Mouse (Mus musculus): ENCODE measurements around the gene Gm20481. TPM values are rescaled to one million over a fixed set of nuclear protein-coding genes. Genes with fewer than 3 reads are reported as not detected.
"Not testable (repeated sequence)": the region's sequence is repeated elsewhere in the genome, so short reads cannot be mapped to it uniquely, and the experiment has no call there.

Gene Gm20481
- polyA plus RNA-seq, 1 experiment from 2014 or later = not detected

- Histone ChIP-seq H3K27ac (ENCODE audit: low read depth, low read length) (no peak overlapping the region), H3K27me3 (ENCODE audit: control insufficient read depth, insufficient read depth, low read length) (no peaks in the 10 kb centered on the region), H3K4me2 (no peak overlapping the region), H3K36me3 (ENCODE audit: control insufficient read depth, insufficient read depth, low read length) (no peaks in the 10 kb centered on the region), H3K4me3 (ENCODE audit: low read depth, low read length) (no peak overlapping the region), H3K4me1 (ENCODE audit: control insufficient read depth, insufficient read depth, low read length) (peaks cover 4% of the 10 kb centered on the region), H3K9ac (ENCODE audit: low read length) (no peak overlapping the region), H3K9me3 (ENCODE audit: control insufficient read depth, low read length) (no peaks in the 10 kb centered on the region)
- ATAC-seq (ENCODE audit: low FRiP score) (no peak), DNase-seq (ENCODE audit: low spot score, missing footprints) (peak; percentile 72)
- WGBS = 56% methylated on average over 8 of the region's 8 CpGs
Observed at GRCm38 (mm10) chr17:34934830-34935229, 34.9 kb upstream of the Gm20481 start.

- Histone ChIP-seq H3K27ac (ENCODE audit: low read depth, low read length) (no peak overlapping the region), H3K4me1 (ENCODE audit: control insufficient read depth, insufficient read depth, low read length) (peaks cover 4% of the 10 kb centered on the region), H3K27me3 (ENCODE audit: control insufficient read depth, insufficient read depth, low read length) (no peaks in the 10 kb centered on the region), H3K9me3 (ENCODE audit: control insufficient read depth, low read length) (no peaks in the 10 kb centered on the region), H3K9ac (ENCODE audit: low read length) (no peak overlapping the region), H3K36me3 (ENCODE audit: control insufficient read depth, insufficient read depth, low read length) (no peaks in the 10 kb centered on the region), H3K4me2 (no peak overlapping the region), H3K4me3 (ENCODE audit: low read depth, low read length) (no peak overlapping the region)
- WGBS = 84% methylated on average over 6 of the region's 6 CpGs
- ATAC-seq (ENCODE audit: low FRiP score) (no peak), DNase-seq (ENCODE audit: low spot score, missing footprints) (no peak)
Observed at GRCm38 (mm10) chr17:34937960-34938505, 31.7 kb upstream of the Gm20481 start.

- H3K4me3 ChIP-seq (ENCODE audit: low read depth, low read length) = peak overlapping the region; percentile 23
- 7% methylated on average over 15 of the region's 15 CpGs for WGBS
- H3K27ac ChIP-seq (ENCODE audit: low read depth, low read length) = no peak overlapping the region
- H3K27me3 ChIP-seq (ENCODE audit: control insufficient read depth, insufficient read depth, low read length) = no peaks in the 10 kb centered on the region
- ATAC-seq (ENCODE audit: low FRiP score) = peak; percentile 46; the same call in 1 of the 2 replicates
- H3K4me1 ChIP-seq (ENCODE audit: control insufficient read depth, insufficient read depth, low read length) = peaks cover 4% of the 10 kb centered on the region
- H3K36me3 ChIP-seq (ENCODE audit: control insufficient read depth, insufficient read depth, low read length) = no peaks in the 10 kb centered on the region
- peak overlapping the region; percentile 46 for H3K4me2 ChIP-seq
- no peaks in the 10 kb centered on the region for H3K9me3 ChIP-seq (ENCODE audit: control insufficient read depth, low read length)
- H3K9ac ChIP-seq (ENCODE audit: low read length) = peak overlapping the region; percentile 58
- peak; percentile 94 for DNase-seq (ENCODE audit: low spot score, missing footprints)
Observed at GRCm38 (mm10) chr17:34941344-34942041, 28.2 kb upstream of the Gm20481 start.

- H3K9me3 ChIP-seq (ENCODE audit: control insufficient read depth, low read length) = no peaks in the 10 kb centered on the region
- no peaks in the 10 kb centered on the region for H3K27me3 ChIP-seq (ENCODE audit: control insufficient read depth, insufficient read depth, low read length)
- DNase-seq (ENCODE audit: low spot score, missing footprints) (peak; percentile 35), ATAC-seq (ENCODE audit: low FRiP score) (no peak)
- H3K4me1 ChIP-seq (ENCODE audit: control insufficient read depth, insufficient read depth, low read length) = peaks cover 4% of the 10 kb centered on the region
- WGBS = 87% methylated on average over 4 of the region's 4 CpGs
- H3K27ac ChIP-seq (ENCODE audit: low read depth, low read length) = no peak overlapping the region
- H3K4me3 ChIP-seq (ENCODE audit: low read depth, low read length) = no peak overlapping the region
- H3K9ac ChIP-seq (ENCODE audit: low read length) = no peak overlapping the region
- H3K4me2 ChIP-seq = no peak overlapping the region
- H3K36me3 ChIP-seq (ENCODE audit: control insufficient read depth, insufficient read depth, low read length) = no peaks in the 10 kb centered on the region
Observed at GRCm38 (mm10) chr17:34943128-34943815, 26.4 kb upstream of the Gm20481 start.

- Histone ChIP-seq H3K4me1 (ENCODE audit: control insufficient read depth, insufficient read depth, low read length) (peaks cover 4% of the 10 kb centered on the region), H3K4me3 (ENCODE audit: low read depth, low read length) (no peak overlapping the region)
- no peak for ATAC-seq (ENCODE audit: low FRiP score)
Observed at GRCm38 (mm10) chr17:34944362-34944761, 25.4 kb upstream of the Gm20481 start.

GRCm38 (mm10) chr17:34946486-34947140 lies 23.1 kb upstream of the Gm20481 start:
- Histone ChIP-seq H3K27me3 (ENCODE audit: control insufficient read depth, insufficient read depth, low read length) (no peaks in the 10 kb centered on the region), H3K4me3 (ENCODE audit: low read depth, low read length) (no peak overlapping the region), H3K9ac (ENCODE audit: low read length) (no peak overlapping the region), H3K27ac (ENCODE audit: low read depth, low read length) (no peak overlapping the region), H3K36me3 (ENCODE audit: control insufficient read depth, insufficient read depth, low read length) (peaks cover 13% of the 10 kb centered on the region; the same call in 1 of the 2 replicates), H3K9me3 (ENCODE audit: control insufficient read depth, low read length) (no peaks in the 10 kb centered on the region), H3K4me2 (no peak overlapping the region), H3K4me1 (ENCODE audit: control insufficient read depth, insufficient read depth, low read length) (peaks cover 7% of the 10 kb centered on the region)
- 91% methylated on average over 5 of the region's 5 CpGs for WGBS
- DNase-seq (ENCODE audit: low spot score, missing footprints) (peak; percentile 72), ATAC-seq (ENCODE audit: low FRiP score) (no peak)

More at GRCm38 (mm10) chr17:34944362-34944761, 25.4 kb upstream of the Gm20481 start:
- peak; percentile 28 for DNase-seq (ENCODE audit: low spot score, missing footprints)
- Histone ChIP-seq H3K27me3 (ENCODE audit: control insufficient read depth, insufficient read depth, low read length) (no peaks in the 10 kb centered on the region), H3K9ac (ENCODE audit: low read length) (no peak overlapping the region), H3K9me3 (ENCODE audit: control insufficient read depth, low read length) (no peaks in the 10 kb centered on the region), H3K36me3 (ENCODE audit: control insufficient read depth, insufficient read depth, low read length) (no peaks in the 10 kb centered on the region), H3K27ac (ENCODE audit: low read depth, low read length) (no peak overlapping the region), H3K4me2 (no peak overlapping the region)

- Histone ChIP-seq H3K9ac (ENCODE audit: low read length) (no peak overlapping the region), H3K4me3 (ENCODE audit: low read depth, low read length) (no peak overlapping the region), H3K27me3 (ENCODE audit: control insufficient read depth, insufficient read depth, low read length) (no peaks in the 10 kb centered on the region), H3K27ac (ENCODE audit: low read depth, low read length) (no peak overlapping the region), H3K4me2 (no peak overlapping the region), H3K36me3 (ENCODE audit: control insufficient read depth, insufficient read depth, low read length) (peaks cover 13% of the 10 kb centered on the region; the same call in 1 of the 2 replicates), H3K9me3 (ENCODE audit: control insufficient read depth, low read length) (no peaks in the 10 kb centered on the region), H3K4me1 (ENCODE audit: control insufficient read depth, insufficient read depth, low read length) (peaks cover 5% of the 10 kb centered on the region; the same call in 1 of the 2 replicates)
- peak; percentile 89 for DNase-seq (ENCODE audit: low spot score, missing footprints)
- WGBS = 35% methylated on average over 8 of the region's 8 CpGs
- ATAC-seq (ENCODE audit: low FRiP score) = no peak
Observed at GRCm38 (mm10) chr17:34947606-34948005, 22.1 kb upstream of the Gm20481 start.

- not testable (repeated sequence) for H3K9ac ChIP-seq (ENCODE audit: low read length); H3K4me1 ChIP-seq (ENCODE audit: control insufficient read depth, insufficient read depth, low read length); H3K27ac ChIP-seq (ENCODE audit: low read depth, low read length); H3K4me3 ChIP-seq (ENCODE audit: low read depth, low read length); ATAC-seq (ENCODE audit: low FRiP score); H3K27me3 ChIP-seq (ENCODE audit: control insufficient read depth, insufficient read depth, low read length); H3K9me3 ChIP-seq (ENCODE audit: control insufficient read depth, low read length); H3K4me2 ChIP-seq
- WGBS = 61% methylated on average over 9 of the region's 9 CpGs
- H3K36me3 ChIP-seq (ENCODE audit: control insufficient read depth, insufficient read depth, low read length) = peaks cover 13% of the 10 kb centered on the region; the same call in 1 of the 2 replicates
- DNase-seq (ENCODE audit: low spot score, missing footprints) = peak; percentile 84
Observed at GRCm38 (mm10) chr17:34948721-34949552, 20.8 kb upstream of the Gm20481 start.

Measured in midbrain, embryonic 11.5 days (tissue).